Mouse (Mus musculus): ENCODE results near the gene Clrn3. TPM values are rescaled to one million over a fixed set of nuclear protein-coding genes. Genes with fewer than 3 reads are reported as not detected.
"Not testable (repeated sequence)": the region's sequence is repeated elsewhere in the genome, so short reads cannot be mapped to it uniquely, and the experiment has no call there.

Clrn3 gene
- polyA plus RNA-seq, 1 experiment from 2014 or later: 18.9 TPM

- Histone ChIP-seq H3K4me2 (ENCODE audit: low read length) (no peak overlapping the region), H3K36me3 (ENCODE audit: control insufficient read depth, insufficient read depth, low read length) (no peaks in the 10 kb centered on the region), H3K4me1 (replicated peaks; ENCODE audit: control insufficient read depth, insufficient read depth, low read length) (peaks cover 3% of the 10 kb centered on the region; the same call in 1 of the 2 replicates), H3K27me3 (replicated peaks; ENCODE audit: control insufficient read depth, insufficient read depth, low read length) (no peaks in the 10 kb centered on the region), H3K27ac (ENCODE audit: low read depth) (0 out of 2 replicates have a peak overlapping the region, but pooled peaks have one; percentile 33), H3K4me3 (ENCODE audit: low read depth, low read length) (no peak overlapping the region), H3K9me3 (ENCODE audit: control insufficient read depth, low read length) (no peaks in the 10 kb centered on the region), H3K9ac (ENCODE audit: low read length) (no peak overlapping the region)
- ATAC-seq (replicated peaks; ENCODE audit: low FRiP score, low TSS enrichment, low read depth) (peak; percentile 99), DNase-seq (ENCODE audit: low spot score) (no peak)
- WGBS: 64% methylated on average over 3 of the region's 3 CpGs
Observed at GRCm38 (mm10) chr7:135509272-135509671, 19.2 kb downstream of the Clrn3 start.

GRCm38 (mm10) chr7:135508602-135509001 is 19.9 kb downstream of the Clrn3 start:
- ATAC-seq (replicated peaks; ENCODE audit: low FRiP score, low TSS enrichment, low read depth): no peak
- DNase-seq (ENCODE audit: low spot score): no peak
- Histone ChIP-seq H3K4me1 (replicated peaks; ENCODE audit: control insufficient read depth, insufficient read depth, low read length) (peaks cover 3% of the 10 kb centered on the region; the same call in 1 of the 2 replicates), H3K4me3 (ENCODE audit: low read depth, low read length) (no peak overlapping the region), H3K4me2 (ENCODE audit: low read length) (no peak overlapping the region), H3K9me3 (ENCODE audit: control insufficient read depth, low read length) (no peaks in the 10 kb centered on the region), H3K36me3 (ENCODE audit: control insufficient read depth, insufficient read depth, low read length) (no peaks in the 10 kb centered on the region), H3K27me3 (replicated peaks; ENCODE audit: control insufficient read depth, insufficient read depth, low read length) (no peaks in the 10 kb centered on the region), H3K9ac (ENCODE audit: low read length) (no peak overlapping the region), H3K27ac (ENCODE audit: low read depth) (0 out of 2 replicates have a peak overlapping the region, but pooled peaks have one; percentile 2)
- 80% methylated on average over 4 of the region's 4 CpGs for WGBS

GRCm38 (mm10) chr7:135506506-135506905 is 21.9 kb downstream of the Clrn3 start:
- H3K36me3 ChIP-seq (ENCODE audit: control insufficient read depth, insufficient read depth, low read length); H3K4me1 ChIP-seq (replicated peaks; ENCODE audit: control insufficient read depth, insufficient read depth, low read length); H3K4me3 ChIP-seq (ENCODE audit: low read depth, low read length); H3K9ac ChIP-seq (ENCODE audit: low read length); H3K27ac ChIP-seq (ENCODE audit: low read depth); H3K4me2 ChIP-seq (ENCODE audit: low read length); ATAC-seq (replicated peaks; ENCODE audit: low FRiP score, low TSS enrichment, low read depth); DNase-seq (ENCODE audit: low spot score); H3K9me3 ChIP-seq (ENCODE audit: control insufficient read depth, low read length); H3K27me3 ChIP-seq (replicated peaks; ENCODE audit: control insufficient read depth, insufficient read depth, low read length): not testable (repeated sequence)
- 94% methylated on average over 5 of the region's 5 CpGs for WGBS

GRCm38 (mm10) chr7:135499403-135499802 is 29.1 kb downstream of the Clrn3 start:
- 59% methylated on average over 2 of the region's 2 CpGs for WGBS
- H3K9ac ChIP-seq (ENCODE audit: low read length): no peak overlapping the region
- no peak for ATAC-seq (replicated peaks; ENCODE audit: low FRiP score, low TSS enrichment, low read depth)

GRCm38 (mm10) chr7:135498565-135499186 is 29.8 kb downstream of the Clrn3 start:
- Histone ChIP-seq H3K4me1 (replicated peaks; ENCODE audit: control insufficient read depth, insufficient read depth, low read length) (no peaks in the 10 kb centered on the region), H3K27me3 (replicated peaks; ENCODE audit: control insufficient read depth, insufficient read depth, low read length) (no peaks in the 10 kb centered on the region), H3K9me3 (ENCODE audit: control insufficient read depth, low read length) (no peaks in the 10 kb centered on the region), H3K27ac (ENCODE audit: low read depth) (no peak overlapping the region), H3K4me2 (ENCODE audit: low read length) (no peak overlapping the region), H3K36me3 (ENCODE audit: control insufficient read depth, insufficient read depth, low read length) (no peaks in the 10 kb centered on the region), H3K4me3 (ENCODE audit: low read depth, low read length) (no peak overlapping the region), H3K9ac (ENCODE audit: low read length) (no peak overlapping the region)
- WGBS: 82% methylated on average over 2 of the region's 3 CpGs
- DNase-seq (ENCODE audit: low spot score): no peak
- no peak for ATAC-seq (replicated peaks; ENCODE audit: low FRiP score, low TSS enrichment, low read depth)

More at GRCm38 (mm10) chr7:135499403-135499802, 29.1 kb downstream of the Clrn3 start:
- DNase-seq (ENCODE audit: low spot score): no peak
- H3K4me3 ChIP-seq (ENCODE audit: low read depth, low read length): no peak overlapping the region
- no peaks in the 10 kb centered on the region for H3K27me3 ChIP-seq (replicated peaks; ENCODE audit: control insufficient read depth, insufficient read depth, low read length)
- no peaks in the 10 kb centered on the region for H3K4me1 ChIP-seq (replicated peaks; ENCODE audit: control insufficient read depth, insufficient read depth, low read length)
- no peak overlapping the region for H3K27ac ChIP-seq (ENCODE audit: low read depth)
- H3K4me2 ChIP-seq (ENCODE audit: low read length): no peak overlapping the region
- no peaks in the 10 kb centered on the region for H3K9me3 ChIP-seq (ENCODE audit: control insufficient read depth, low read length)
- H3K36me3 ChIP-seq (ENCODE audit: control insufficient read depth, insufficient read depth, low read length): no peaks in the 10 kb centered on the region

- H3K4me1 ChIP-seq (replicated peaks; ENCODE audit: control insufficient read depth, insufficient read depth, low read length): no peaks in the 10 kb centered on the region; the same call in 1 of the 2 replicates
- no peaks in the 10 kb centered on the region for H3K27me3 ChIP-seq (replicated peaks; ENCODE audit: control insufficient read depth, insufficient read depth, low read length)
- no peak overlapping the region for H3K9ac ChIP-seq (ENCODE audit: low read length)
- WGBS: 47% methylated on average over 3 of the region's 3 CpGs
- H3K4me3 ChIP-seq (ENCODE audit: low read depth, low read length): no peak overlapping the region
- H3K4me2 ChIP-seq (ENCODE audit: low read length): no peak overlapping the region
- ATAC-seq (replicated peaks; ENCODE audit: low FRiP score, low TSS enrichment, low read depth) (no peak), DNase-seq (ENCODE audit: low spot score) (no peak)
- no peaks in the 10 kb centered on the region for H3K36me3 ChIP-seq (ENCODE audit: control insufficient read depth, insufficient read depth, low read length)
- H3K27ac ChIP-seq (ENCODE audit: low read depth): no peak overlapping the region
- no peaks in the 10 kb centered on the region for H3K9me3 ChIP-seq (ENCODE audit: control insufficient read depth, low read length)
Observed at GRCm38 (mm10) chr7:135495303-135495702, 33.2 kb downstream of the Clrn3 start.

- WGBS: 42% methylated on average over 8 of the region's 8 CpGs
- no peak overlapping the region for H3K4me3 ChIP-seq (ENCODE audit: low read depth, low read length)
- no peak overlapping the region for H3K9ac ChIP-seq (ENCODE audit: low read length)
- no peak overlapping the region for H3K27ac ChIP-seq (ENCODE audit: low read depth)
- H3K36me3 ChIP-seq (ENCODE audit: control insufficient read depth, insufficient read depth, low read length): no peaks in the 10 kb centered on the region
- no peak for ATAC-seq (replicated peaks; ENCODE audit: low FRiP score, low TSS enrichment, low read depth)
- H3K27me3 ChIP-seq (replicated peaks; ENCODE audit: control insufficient read depth, insufficient read depth, low read length): no peaks in the 10 kb centered on the region
- no peaks in the 10 kb centered on the region for H3K9me3 ChIP-seq (ENCODE audit: control insufficient read depth, low read length)
- no peak for DNase-seq (ENCODE audit: low spot score)
- H3K4me2 ChIP-seq (ENCODE audit: low read length): no peak overlapping the region
- no peaks in the 10 kb centered on the region; the same call in 1 of the 2 replicates for H3K4me1 ChIP-seq (replicated peaks; ENCODE audit: control insufficient read depth, insufficient read depth, low read length)
Observed at GRCm38 (mm10) chr7:135490500-135490886, 38.0 kb downstream of the Clrn3 start.

GRCm38 (mm10) chr7:135489724-135490499 is 38.5 kb downstream of the Clrn3 start:
- no peak overlapping the region for H3K9ac ChIP-seq (ENCODE audit: low read length)
- no peak overlapping the region for H3K4me3 ChIP-seq (ENCODE audit: low read depth, low read length)
- WGBS: 73% methylated on average over 9 of the region's 9 CpGs
- H3K4me2 ChIP-seq (ENCODE audit: low read length): no peak overlapping the region
- H3K36me3 ChIP-seq (ENCODE audit: control insufficient read depth, insufficient read depth, low read length): no peaks in the 10 kb centered on the region
- ATAC-seq (replicated peaks; ENCODE audit: low FRiP score, low TSS enrichment, low read depth) (no peak), DNase-seq (ENCODE audit: low spot score) (no peak)
- H3K27ac ChIP-seq (ENCODE audit: low read depth): no peak overlapping the region
- no peaks in the 10 kb centered on the region for H3K9me3 ChIP-seq (ENCODE audit: control insufficient read depth, low read length)
- no peaks in the 10 kb centered on the region; the same call in 1 of the 2 replicates for H3K4me1 ChIP-seq (replicated peaks; ENCODE audit: control insufficient read depth, insufficient read depth, low read length)
- no peaks in the 10 kb centered on the region for H3K27me3 ChIP-seq (replicated peaks; ENCODE audit: control insufficient read depth, insufficient read depth, low read length)

Measured in intestine, embryonic 14.5 days (tissue).